Mouse (Mus musculus): ENCODE data around the gene Pnp. TPM values are rescaled to one million over a fixed set of nuclear protein-coding genes. Genes with fewer than 3 reads are reported as not detected.
"Not testable (repeated sequence)": the region's sequence is repeated elsewhere in the genome, so short reads cannot be mapped to it uniquely, and the experiment has no call there.

Pnp gene
- total RNA-seq, 2 experiments from 2014 or later, result 12.0 to 13.6 TPM

GRCm38 (mm10) chr14:50927366-50927765, 3.5 kb upstream of the Pnp start:
- intact Hi-C loops (cut with DNase I), result loop anchor here (1.0 kb wide), 1 partner anchor 162 kb away; no protein-coding TSS in a partner anchor

DNA sequence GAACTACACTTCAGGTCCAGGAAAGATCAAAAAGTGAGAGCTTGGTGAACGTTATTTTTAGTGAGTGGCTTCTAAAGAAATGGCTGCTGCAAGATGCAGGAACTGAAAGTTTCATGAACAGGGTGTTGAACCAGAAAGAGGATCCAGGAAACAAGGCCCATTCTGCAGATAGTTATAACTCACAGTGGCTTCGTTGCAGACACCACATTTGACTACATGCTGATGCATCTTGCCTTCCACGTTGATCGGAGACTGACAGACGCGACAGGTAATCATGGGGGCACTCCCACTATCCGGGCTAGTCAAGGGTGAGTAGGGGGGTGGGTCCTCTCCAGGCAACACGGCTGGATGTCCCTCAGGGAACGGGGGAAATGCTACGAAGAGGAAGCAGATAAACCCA, 931 bp upstream of the Pnp start:
- peak in 1 of 2 experiments; percentile 25 for DNase-seq (ENCODE audit: low spot score in 2 of 2)

More at GRCm38 (mm10) chr14:50927366-50927765, 3.5 kb upstream of the Pnp start:
- DNase-seq (ENCODE audit: low spot score in 2 of 2), result no peak

GRCm38 (mm10) chr14:50930377-50930753, 517 bp upstream of the Pnp start:
- intact Hi-C loops (cut with DNase I), result loop anchor here (5.0 to 10.0 kb wide), 2 partner anchors 123 to 964 kb away; partner anchors contain the start of genes Ccnb1ip1, Parp2 and Slc39a2
- DNase-seq (ENCODE audit: low spot score in 2 of 2), result no peak

More for the DNA sequence above, 931 bp upstream of the Pnp start:
- intact Hi-C loops (cut with DNase I), result loop anchor here (5.0 to 10.0 kb wide), 2 partner anchors 123 to 965 kb away; partner anchors contain the start of genes Ccnb1ip1, Parp2 and Slc39a2

DNA sequence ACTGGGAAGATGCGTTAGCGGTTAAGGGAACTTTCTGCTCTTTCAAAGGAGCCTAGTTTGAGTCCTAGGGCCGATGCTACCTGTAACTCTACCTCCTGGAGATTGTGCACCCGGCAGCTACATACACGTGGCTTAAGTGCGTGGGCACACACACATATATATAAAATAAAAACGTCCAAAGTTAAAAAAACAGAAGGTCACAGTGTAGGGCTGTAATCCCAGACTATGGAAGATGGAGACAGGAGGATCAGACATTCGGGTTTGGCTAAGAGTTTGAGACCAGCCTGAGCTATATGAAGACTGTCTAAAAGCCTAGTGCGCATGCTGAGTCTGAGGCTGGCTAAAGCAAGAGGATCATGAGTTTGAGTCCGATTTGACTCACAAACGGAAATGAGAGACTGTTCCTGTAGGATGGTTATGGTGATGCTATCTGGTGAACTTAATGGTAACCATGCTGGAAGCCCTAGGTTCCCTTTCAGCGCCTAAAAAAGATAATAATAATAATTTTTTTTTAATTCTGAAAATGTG, 675 bp downstream of the Pnp start:
- DNase-seq (ENCODE audit: low spot score in 2 of 2), result no peak
- intact Hi-C loops (cut with DNase I), result loop anchor here (5.0 to 10.0 kb wide), 2 partner anchors 124 to 963 kb away; partner anchors contain the start of genes Ccnb1ip1, Parp2 and Slc39a2

DNA sequence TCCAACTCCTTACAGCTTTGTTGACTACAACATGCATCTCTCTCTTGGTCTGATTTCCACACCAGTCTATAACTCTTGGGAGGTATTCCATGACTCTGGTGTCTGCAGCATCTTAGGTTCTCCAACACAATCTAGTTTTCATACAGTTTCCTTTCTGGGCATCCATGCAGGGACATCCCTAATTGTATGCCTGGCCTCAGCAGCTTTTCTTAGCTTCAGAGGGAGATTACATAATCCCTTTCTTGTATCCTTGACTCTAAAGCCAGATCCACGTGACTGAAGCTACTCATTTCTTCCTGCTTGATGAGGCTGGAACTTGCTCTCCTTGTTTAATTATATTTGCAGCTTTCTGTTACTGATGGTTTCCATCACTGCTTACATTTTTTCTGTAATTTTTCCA, 5.8 kb downstream of the Pnp start:
- intact Hi-C loops (cut with DNase I), result loop anchor here (10.0 kb wide), 1 partner anchor 958 kb away; the partner anchor contains the start of gene Slc39a2

GRCm38 (mm10) chr14:50938119-50938908, 7.4 kb downstream of the Pnp start:
- intact Hi-C loops (cut with DNase I), result loop anchor here (10.0 kb wide), 1 partner anchor 956 kb away; the partner anchor contains the start of gene Slc39a2
- DNase-seq (ENCODE audit: low spot score in 2 of 2), result no peak

More for the DNA sequence above, 5.8 kb downstream of the Pnp start:
- DNase-seq (ENCODE audit: low spot score in 2 of 2), result no peak

DNA sequence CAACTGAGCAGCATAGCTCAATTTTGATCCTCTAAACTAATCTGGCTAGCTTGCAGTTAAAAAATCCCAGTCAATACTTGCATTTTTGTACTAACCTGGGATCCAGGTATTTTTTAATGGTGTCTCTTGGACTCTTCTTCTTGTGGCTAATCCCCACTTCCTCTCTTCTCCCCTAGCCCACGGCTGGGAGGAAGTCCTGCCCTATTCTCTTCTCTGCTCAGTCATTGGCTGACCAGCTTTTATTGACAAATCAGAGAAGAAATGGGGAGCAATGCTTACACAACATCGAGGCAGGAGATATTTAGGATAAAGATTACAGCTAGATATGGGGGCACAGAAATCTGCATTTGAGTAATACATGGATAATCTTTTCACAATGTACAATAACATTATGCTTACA, 8.1 kb downstream of the Pnp start:
- no peak for DNase-seq (ENCODE audit: low spot score in 2 of 2)
- intact Hi-C loops (cut with DNase I), result loop anchor here (10.0 kb wide), 1 partner anchor 956 kb away; the partner anchor contains the start of gene Slc39a2

GRCm38 (mm10) chr14:50943932-50944667, 13.2 kb downstream of the Pnp start, which contains the start of gene Gm49342:
Gm49342 (plus strand) TSS chr14:50944517.
- intact Hi-C loops (cut with DNase I), result no loop called here
- peak; percentile 85 to 91 for DNase-seq (ENCODE audit: low spot score in 2 of 2)

GRCm38 (mm10) chr14:50944668-50945033, 13.8 kb downstream of the Pnp start:
- DNase-seq (ENCODE audit: low spot score in 2 of 2); intact Hi-C loops (cut with DNase I): not testable (repeated sequence)

GRCm38 (mm10) chr14:50945081-50945480, 14.2 kb downstream of the Pnp start:
- intact Hi-C loops (cut with DNase I), result not testable (repeated sequence)

GRCm38 (mm10) chr14:50945526-50945925, 14.6 kb downstream of the Pnp start:
- intact Hi-C loops (cut with DNase I); DNase-seq (ENCODE audit: low spot score in 2 of 2): not testable (repeated sequence)

More at GRCm38 (mm10) chr14:50945081-50945480, 14.2 kb downstream of the Pnp start:
- DNase-seq (ENCODE audit: low spot score in 2 of 2), result not testable (repeated sequence)

DNA sequence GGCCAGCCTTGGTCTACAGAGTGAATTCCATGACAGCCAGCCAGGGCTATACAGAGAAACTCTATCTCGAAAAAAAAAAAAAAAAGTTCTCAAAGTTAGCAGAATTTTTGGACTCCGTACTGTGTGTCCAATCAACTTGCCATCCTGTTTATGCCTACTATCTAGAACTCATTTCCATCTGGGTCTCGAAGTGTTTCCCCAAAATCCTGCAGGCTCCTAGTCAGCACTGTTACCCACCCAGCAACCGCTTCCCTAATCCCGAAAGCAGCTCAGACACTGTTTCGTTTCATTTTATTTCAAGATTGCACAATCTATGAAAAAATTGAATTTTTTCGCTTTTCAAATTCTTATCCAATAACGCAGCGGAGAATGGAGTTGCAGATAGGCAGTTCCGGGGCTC, 24.6 kb downstream of the Pnp start:
- DNase-seq (ENCODE audit: low spot score in 2 of 2), result no peak
- intact Hi-C loops (cut with DNase I), result no loop called here

- peak; percentile 41 to 46 for DNase-seq (ENCODE audit: low spot score in 2 of 2)
- intact Hi-C loops (cut with DNase I), result not testable (repeated sequence)
Measured at GRCm38 (mm10) chr14:50955942-50956508, 25.1 kb downstream of the Pnp start, which contains the start of gene Pnp2. Pnp2 (plus strand) TSS chr14:50955992.

DNA sequence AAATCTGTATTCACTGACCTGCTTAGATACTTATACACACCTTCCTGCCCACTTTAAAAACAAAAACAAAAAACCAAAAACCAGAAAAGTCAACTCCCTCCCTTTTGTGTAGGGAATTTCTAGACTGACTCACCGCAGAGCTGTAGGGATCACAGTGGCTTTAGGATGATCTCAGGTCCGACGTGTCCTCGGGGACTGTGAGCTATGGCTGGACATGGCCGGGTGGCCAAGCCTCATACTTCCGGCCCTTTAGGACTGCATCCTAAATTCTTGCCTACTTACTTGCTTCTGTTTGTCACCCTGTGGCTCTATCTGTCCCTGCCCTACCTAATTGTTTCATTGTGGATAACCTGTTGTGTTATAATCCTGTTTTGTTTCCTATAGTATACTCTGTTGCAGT, 25.8 kb downstream of the Pnp start:
- intact Hi-C loops (cut with DNase I); DNase-seq (ENCODE audit: low spot score in 2 of 2): not testable (repeated sequence)

DNA sequence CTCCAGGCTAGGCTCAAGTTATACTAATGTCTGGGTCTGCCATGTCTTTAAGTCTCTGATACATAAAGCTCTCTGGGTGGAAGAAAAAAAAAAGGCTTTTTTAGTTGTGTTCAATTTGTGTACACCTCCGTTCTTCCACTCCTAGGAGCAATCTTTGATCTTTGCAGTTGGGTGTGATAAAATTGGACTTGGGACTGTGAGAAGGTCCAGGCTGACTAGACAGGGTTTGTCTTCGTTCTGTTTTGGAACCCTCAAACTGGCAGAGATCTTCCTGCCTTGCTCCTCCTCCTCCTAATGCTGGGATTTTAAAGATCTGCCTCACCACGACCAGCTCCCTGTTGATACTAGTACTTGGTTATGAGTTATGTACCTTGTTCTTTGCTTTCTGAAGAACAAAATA, 26.3 kb downstream of the Pnp start:
- intact Hi-C loops (cut with DNase I); DNase-seq (ENCODE audit: low spot score in 2 of 2): not testable (repeated sequence)

DNA sequence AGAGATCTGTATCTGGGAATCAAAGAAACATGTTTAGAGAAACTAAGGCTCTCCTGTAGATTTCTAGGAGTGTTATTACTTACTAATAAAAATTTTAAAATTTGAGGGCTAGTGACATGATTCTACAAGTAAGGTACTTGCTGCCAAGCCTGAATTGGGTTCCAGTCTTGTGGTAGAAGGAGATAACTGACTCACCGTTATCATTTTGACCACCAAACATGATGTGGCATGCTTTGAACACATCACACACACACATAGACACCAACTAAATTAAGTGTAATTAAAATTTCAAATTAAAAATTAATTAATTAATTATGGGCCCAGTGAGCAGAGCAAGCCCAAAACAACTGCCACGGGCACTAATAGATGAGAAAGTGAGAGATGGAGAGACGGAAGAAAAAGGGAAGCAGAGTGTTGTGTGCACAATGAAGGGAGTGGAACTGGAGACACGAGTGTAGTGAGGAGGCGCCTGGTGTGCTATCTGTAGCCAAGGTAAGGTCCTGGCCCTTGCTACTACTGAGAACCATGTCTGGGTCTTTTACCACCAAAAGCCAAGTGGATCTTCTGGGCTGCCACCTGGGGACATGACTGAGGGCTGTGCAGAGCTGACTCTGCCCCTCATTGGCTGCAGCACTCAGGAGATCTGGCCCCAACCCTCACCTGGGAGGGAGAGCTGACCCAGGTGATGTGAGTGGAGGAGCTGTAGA, 27.6 kb downstream of the Pnp start:
- intact Hi-C loops (cut with DNase I); DNase-seq (ENCODE audit: low spot score in 2 of 2): not testable (repeated sequence)

- DNase-seq (ENCODE audit: low spot score in 2 of 2), result no peak
- intact Hi-C loops (cut with DNase I), result no loop called here
Measured at GRCm38 (mm10) chr14:50968216-50968980, 37.5 kb downstream of the Pnp start.

GRCm38 (mm10) chr14:50969041-50969440, 38.2 kb downstream of the Pnp start:
- no peak for DNase-seq (ENCODE audit: low spot score in 2 of 2)
- intact Hi-C loops (cut with DNase I), result no loop called here
